Mouse (Mus musculus) ovary, postnatal 14 days (tissue): ENCODE measurements at regions not wholly inside any gene's neighbourhood (a gene's known extent, or its start where the extent isn't known, plus 50 kb on each side); places are given as distances from the start of the nearest gene placed in this dataset.

ENCODE experiments used
- DNase-seq: peaks from one replicate; pipeline ENCODE4 v3.0.0; 2022; ENCODE audit warnings: low spot score

GRCm38 (mm10) chr13:47298010-47298409 lies 175.6 kb downstream of the Rnf144b start:
- no peak for DNase-seq

DNA sequence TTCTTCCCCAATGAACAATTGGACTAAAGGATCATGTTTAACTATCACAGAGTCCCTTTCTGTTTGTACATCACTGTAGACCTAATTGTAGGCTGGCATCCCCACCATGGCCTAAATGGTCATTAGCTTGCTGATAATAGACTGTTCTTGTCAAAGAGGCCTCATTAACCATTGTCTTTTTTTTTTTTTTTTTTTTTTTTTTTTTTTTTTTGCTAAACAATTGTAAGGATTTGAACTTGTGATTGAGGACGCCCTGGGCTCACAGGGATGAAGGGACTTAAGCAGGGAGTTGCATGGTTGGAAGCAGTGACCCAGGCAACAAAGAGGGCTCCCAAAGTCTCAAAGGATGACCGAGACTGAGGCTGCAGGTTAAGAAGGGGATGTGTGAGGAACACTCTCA lies 178.0 kb downstream of the Rnf144b start:
- DNase-seq = no peak

GRCm38 (mm10) chr13:47301070-47301469 lies 178.6 kb downstream of the Rnf144b start:
- DNase-seq = no peak

DNA sequence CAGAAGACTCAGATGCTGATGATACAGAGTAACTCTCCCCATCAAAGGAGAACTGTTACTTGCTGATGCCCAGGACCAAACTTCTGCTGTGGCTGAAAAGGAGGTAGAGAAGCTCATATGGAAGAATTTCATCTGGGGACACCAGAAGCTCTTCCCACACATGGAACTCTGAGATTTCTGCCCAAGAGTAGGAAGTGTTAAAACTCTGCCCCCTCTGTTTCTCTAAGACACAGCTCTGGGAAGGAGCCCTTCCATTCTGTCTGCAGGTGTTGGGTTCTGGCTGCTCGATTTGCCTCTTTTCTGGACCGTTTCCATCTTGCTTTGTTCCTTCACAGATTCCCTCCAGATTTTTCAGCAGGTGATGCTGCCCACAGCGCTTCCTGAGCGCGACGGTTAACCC lies 187.0 kb downstream of the Rnf144b start:
- no peak for DNase-seq

GRCm38 (mm10) chr13:47310751-47311202 lies 188.3 kb downstream of the Rnf144b start:
- no peak for DNase-seq

DNA sequence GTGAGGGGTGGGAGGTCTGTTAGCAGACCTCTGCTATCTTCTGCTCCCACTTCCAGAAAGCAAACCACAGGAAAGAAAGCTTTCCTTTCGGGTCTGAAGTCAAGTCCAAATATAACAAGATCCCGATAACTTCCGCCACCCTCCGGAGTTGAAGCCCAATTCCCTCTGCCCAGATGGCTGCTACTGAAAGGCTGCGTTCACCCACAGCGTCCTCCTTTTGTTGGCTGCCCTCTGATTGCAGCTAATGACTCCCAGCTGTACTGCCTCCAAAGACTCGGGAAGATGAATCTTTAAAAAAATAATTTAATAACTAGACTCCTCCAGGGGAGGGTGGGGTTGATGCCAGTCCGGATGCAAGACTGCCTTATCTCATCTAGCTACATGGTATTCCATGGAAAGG lies 197.1 kb downstream of the Rnf144b start:
- DNase-seq = no peak

GRCm38 (mm10) chr13:47321876-47322275 lies 199.4 kb downstream of the Rnf144b start:
- DNase-seq = no peak

- DNase-seq = no peak
These were observed 213.7 kb downstream of the Rnf144b start for GRCm38 (mm10) chr13:47335996-47336684.

DNA sequence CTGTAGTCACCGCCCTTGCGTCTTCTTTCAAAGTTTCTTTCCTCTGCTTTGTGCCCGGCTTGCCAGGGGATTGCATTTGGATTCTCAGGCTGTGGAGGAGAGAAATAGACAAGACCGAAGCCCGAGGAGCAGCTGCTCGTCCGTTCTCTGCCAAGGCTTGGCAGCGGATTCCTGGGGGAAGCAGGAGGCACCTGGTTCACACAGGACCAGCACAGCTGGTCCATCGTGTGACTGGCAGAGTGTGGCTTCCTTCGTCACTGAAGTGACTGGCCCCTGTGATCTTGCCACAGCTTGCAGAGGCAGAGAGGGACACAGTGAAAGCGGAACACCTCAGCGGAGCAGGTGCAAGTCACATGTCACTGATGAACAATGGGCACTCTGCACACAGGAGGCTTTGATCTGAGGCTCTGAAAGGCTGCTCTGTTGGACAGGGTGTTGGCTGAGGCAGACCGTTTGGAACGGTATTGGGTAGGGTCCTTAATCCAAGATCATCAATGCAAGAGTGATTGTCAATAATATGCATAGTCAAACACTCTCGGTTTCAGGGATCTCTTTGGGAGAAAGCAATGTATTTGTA lies 214.5 kb downstream of the Rnf144b start:
- no peak for DNase-seq

DNA sequence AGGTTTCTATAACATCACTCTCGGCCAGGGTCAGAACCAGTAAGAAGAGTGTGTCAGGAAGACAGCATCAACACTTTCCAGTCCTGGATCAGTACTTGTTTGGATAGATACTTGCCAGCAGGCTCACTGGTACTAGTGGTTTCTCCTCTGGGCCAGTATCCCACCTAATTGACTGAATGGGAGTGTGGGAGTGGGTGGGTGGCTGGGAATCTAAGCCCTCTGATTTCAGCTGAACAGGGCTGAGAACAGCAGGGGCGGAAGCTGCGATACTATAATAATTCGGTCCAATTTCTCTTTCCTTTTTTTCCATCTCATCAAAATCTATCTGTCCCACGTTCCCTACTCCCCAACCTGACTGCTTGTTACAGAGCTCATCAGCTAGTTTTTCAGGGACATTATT lies 217.0 kb downstream of the Rnf144b start:
- no peak for DNase-seq

- DNase-seq = no peak
These were observed 219.9 kb downstream of the Rnf144b start for GRCm38 (mm10) chr13:47342361-47342760.

- DNase-seq = no peak
These were observed 223.1 kb downstream of the Rnf144b start for GRCm38 (mm10) chr13:47345576-47345975.

- no peak for DNase-seq
These were observed 225.4 kb downstream of the Rnf144b start for GRCm38 (mm10) chr13:47347835-47348234.

DNA sequence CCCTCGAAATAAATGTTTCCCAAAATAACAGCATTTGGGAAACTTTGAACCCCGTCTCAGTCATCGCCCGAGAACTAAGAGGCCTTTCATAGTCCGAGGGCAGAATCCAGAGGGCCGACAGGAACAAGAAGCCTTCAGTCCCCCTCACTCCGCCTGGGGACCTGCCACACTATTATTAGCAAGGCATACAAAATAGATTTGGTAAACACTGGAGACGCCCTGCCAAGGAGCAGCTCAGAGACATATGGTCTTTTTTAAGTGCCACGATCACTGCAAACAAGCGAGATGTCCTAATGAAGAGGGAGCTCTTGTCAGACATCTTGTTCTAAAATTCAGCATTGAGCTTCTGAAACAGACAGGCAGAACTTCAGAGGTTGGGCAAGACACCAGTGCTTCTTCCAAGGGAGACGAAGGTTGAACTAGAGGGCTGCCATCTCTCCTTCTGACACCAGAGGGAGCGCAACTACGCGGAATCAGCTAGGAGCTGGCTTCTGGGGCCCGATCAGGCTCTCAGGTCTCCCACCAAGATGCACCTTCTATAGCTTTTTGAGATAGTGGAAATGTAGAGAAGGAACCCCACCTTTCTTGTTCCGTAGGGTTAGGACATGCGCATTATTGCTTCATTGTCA lies 226.2 kb downstream of the Rnf144b start:
- peak; percentile 77 for DNase-seq

GRCm38 (mm10) chr13:47354446-47354845 lies 232.0 kb downstream of the Rnf144b start:
- no peak for DNase-seq

- no peak for DNase-seq
These were observed 232.7 kb downstream of the Rnf144b start for GRCm38 (mm10) chr13:47355169-47355568.

DNA sequence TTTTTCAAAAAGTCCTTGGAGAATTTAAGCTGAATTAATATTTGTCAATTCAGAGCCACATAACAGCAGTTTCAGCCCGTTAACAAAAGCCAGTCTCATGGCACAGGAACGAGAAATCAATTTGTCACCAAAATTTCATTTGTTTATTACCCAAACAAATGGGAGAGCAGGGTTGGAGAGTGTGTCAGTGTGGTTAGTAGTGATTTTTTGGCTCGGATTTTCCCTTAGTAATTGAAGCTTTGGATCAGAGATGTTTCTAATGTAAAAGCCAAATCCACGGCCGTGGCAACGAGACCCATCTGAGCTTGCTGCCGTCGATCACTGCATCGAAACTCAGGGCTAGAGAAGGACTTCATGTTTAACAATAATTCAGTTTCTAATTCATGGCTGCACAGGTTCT lies 236.5 kb downstream of the Rnf144b start:
- no peak for DNase-seq

DNA sequence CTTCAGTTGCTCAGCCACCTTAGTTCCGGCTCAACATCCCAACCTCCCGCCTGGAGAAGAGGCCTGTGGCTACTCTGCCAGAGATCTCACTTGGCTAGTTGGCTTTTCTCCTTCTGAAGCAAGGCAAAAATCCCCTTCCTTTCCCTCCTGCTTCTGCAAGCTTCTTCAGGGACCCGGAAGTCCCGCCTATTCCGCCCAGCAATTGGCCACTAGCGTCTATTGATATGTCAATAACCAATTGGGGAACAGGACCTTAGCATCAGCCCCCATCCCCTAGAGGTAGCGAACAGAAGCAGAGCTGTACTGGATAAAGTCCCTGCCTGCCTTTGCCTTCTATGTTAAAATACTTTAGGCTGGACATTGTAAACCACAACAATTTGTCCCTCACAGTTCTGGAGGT lies 243.3 kb downstream of the Rnf144b start:
- DNase-seq = no peak

GRCm38 (mm10) chr13:47368041-47368823 lies 245.8 kb downstream of the Rnf144b start:
- no peak for DNase-seq

DNA sequence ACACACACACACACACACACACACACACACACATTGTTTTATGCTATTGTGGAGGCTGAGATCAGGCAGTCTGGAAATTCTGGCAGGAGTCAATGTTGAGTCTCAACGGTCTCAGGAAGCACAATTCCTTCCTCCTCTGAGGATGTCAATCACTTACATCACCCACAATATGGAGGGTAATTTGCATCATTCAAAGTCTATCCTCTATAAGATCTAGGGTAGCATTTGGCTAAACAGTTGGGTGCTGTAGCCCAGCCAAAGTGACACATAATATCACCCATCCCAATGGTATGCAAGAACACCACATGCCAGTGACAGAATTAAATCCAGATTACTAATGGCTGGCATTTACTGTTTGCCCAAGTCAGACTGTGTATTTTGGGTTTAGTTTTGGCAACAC lies 252.1 kb downstream of the Rnf144b start:
- no peak for DNase-seq

DNA sequence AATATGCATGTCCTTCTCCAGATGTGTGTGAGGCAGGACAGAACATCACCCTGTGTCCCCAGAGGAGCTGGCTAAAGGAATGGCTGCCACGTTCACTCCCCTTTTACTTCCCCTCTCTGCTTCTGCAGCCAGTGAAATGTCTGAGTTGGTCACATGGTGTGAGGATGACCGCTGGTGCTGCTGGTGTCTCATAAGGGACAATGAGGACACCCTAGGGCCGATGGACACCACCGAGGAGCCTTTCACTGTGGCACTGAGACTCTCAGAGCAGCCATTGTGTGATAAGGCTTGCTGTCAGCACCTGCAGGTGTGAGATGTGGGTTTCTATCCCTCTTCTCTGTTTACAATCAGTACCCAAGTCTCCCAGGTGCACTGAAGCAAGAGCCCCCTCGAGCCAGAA lies 268.6 kb downstream of the Rnf144b start:
- no peak for DNase-seq

DNA sequence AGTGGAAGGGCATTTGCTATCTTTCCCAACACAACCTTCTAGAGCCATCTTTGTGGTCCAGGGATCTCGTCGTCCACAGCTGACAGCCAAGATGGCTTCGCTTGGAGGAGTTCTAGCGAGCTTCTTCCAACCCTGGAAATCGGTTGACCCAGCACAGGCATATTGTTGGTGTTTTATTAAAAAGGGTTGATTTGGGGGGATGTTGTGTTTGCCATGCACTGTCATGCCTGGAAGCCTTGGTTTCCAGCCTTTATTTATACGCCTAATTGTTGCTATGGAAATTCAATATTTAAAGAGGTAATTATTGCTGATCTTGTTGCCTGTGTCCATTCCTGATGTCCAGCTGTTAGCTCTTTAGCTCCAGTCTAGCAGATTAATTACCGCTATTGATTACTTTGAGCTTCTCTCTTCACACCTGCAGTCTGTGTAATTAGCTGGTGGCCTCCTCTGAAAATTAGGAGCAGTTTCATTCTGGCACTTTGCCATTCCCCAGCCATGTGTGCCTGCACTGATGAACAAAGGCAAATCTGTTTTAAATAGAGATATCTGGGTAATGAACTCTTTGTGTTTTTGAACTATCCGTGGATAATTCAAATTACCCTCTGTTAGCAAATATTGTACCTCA lies 275.4 kb downstream of the Rnf144b start:
- no peak for DNase-seq
